Mouse (Mus musculus): ENCODE measurements around the gene 9130019O22Rik. TPM values are rescaled to one million over a fixed set of nuclear protein-coding genes. Genes with fewer than 3 reads are reported as not detected.
"Not testable (repeated sequence)": the region's sequence is repeated elsewhere in the genome, so short reads cannot be mapped to it uniquely, and the experiment has no call there.

9130019O22Rik gene
- 4.4 and 4.8 TPM in 2 replicates for polyA plus RNA-seq (2015; fragmentation: Nextera tagmentation; extraction: Ambion mirVana)

DNA sequence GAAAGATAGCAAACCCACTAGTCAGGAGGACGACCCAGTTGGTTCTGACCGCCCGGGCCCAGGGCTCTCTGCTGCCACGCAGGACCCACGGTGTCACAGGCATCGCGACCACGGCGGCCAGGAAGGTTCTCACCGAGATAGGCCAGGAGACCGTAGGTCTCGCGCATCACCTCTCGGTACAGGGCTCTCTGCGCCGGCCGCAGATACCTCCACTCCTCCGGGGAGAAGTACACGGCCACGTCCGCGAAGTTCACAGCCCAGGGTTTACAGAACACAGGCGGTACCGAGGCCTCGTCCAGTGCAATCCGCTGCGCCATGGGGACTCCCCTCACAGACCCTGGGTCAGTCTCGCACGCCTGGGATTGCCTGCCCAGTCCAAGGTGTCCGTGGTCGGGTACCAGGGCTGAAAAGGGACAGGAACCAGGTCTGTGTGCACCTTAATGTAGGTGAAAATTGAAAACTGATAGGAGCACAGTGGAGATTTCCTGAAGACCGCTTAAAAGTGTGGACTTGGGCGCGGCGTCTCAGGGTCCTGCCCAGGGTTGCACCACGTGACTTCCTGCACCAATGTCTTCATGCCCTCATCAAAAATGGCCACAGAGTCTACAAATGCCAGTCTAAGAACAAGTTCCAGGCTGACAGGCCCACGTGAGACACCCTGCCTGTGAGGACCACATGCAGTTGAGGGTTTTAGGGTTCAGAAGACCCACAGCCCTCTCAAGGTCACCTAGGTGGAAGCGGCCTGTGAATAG, at the start of gene 9130019O22Rik:
Gene 9130019O22Rik (minus strand): TSS at position 526 of the 752 bp plus-strand sequence.
- ATAC-seq (ENCODE audit: low FRiP score): peak; percentile 89
- peak within 1 kb of the TSS; percentile 58; the same call in 1 of the 2 replicates for H3K27ac ChIP-seq (replicated peaks)
- H3K9me3 ChIP-seq (replicated peaks): no peaks in the 10 kb centered on the region
- peak within 1 kb of the TSS; percentile 72 for H3K4me2 ChIP-seq
- H3K4me1 ChIP-seq: peaks cover 8% of the 10 kb centered on the region
- H3K4me3 ChIP-seq (replicated peaks): peak within 1 kb of the TSS; percentile 60
- peak within 1 kb of the TSS; percentile 60 for H3K9ac ChIP-seq (replicated peaks)
- H3K36me3 ChIP-seq: peaks cover 9% of the 10 kb centered on the region
- 12% methylated on average over 38 of the region's 38 CpGs for WGBS
- no peaks in the 10 kb centered on the region for H3K27me3 ChIP-seq (replicated peaks)

DNA sequence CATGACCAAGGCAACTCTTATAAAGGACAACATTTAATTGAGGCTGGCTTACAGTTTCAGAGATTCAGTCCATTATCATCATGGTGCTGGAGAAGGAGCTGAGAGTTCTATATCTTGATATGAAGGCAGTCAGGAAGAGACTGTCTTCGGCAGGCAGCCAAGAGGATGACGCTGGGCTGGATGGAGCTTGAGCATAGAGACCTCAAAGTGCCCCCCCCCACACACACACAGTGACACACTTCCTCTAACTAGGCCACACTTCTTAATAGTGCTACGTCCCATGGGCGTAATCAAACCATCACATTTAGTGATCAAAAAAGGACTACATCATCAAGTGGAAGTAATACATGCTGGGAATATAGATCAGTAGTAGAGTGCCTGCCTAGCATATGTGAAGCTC, 48.2 kb upstream of the 9130019O22Rik start:
- no peaks in the 10 kb centered on the region for H3K27me3 ChIP-seq (replicated peaks)
- 88% methylated on average over 4 of the region's 4 CpGs for WGBS
- 0 out of 2 replicates have a peak, but pooled peaks cover 5% of the 10 kb centered on the region for H3K9me3 ChIP-seq (replicated peaks)
- peaks cover 2% of the 10 kb centered on the region; the same call in 1 of the 2 replicates for H3K36me3 ChIP-seq
- H3K4me3 ChIP-seq (replicated peaks): no peak overlapping the region
- no peaks in the 10 kb centered on the region for H3K4me1 ChIP-seq
- no peak for ATAC-seq (ENCODE audit: low FRiP score)
- no peak overlapping the region for H3K9ac ChIP-seq (replicated peaks)
- H3K4me2 ChIP-seq: no peak overlapping the region
- no peak overlapping the region for H3K27ac ChIP-seq (replicated peaks)

DNA sequence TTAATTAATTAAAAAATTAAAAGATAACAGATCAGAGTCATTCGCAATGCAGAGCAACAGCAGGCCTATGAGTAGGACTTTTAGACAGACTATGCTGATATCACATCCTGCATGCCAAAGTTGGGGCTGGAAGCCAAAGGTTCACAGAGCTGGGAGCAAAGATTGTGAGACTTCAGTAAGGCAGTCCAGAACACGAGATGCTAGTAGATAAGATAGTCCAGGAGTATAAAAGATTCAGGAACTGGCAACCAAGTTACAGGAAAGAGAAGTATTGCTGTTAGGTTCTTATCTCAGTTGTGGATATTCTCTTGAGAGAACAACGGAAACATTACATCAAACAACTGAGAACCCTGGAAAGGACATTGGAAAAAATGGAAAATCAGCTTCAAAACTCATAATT, 39.4 kb upstream of the 9130019O22Rik start:
- Histone ChIP-seq H3K4me2 (no peak overlapping the region), H3K27ac (replicated peaks) (no peak overlapping the region), H3K9me3 (replicated peaks) (no peaks in the 10 kb centered on the region), H3K9ac (replicated peaks) (no peak overlapping the region), H3K27me3 (replicated peaks) (0 out of 2 replicates have a peak, but pooled peaks cover 5% of the 10 kb centered on the region), H3K4me1 (peaks cover 8% of the 10 kb centered on the region), H3K36me3 (no peaks in the 10 kb centered on the region), H3K4me3 (replicated peaks) (no peak overlapping the region)
- no peak for ATAC-seq (ENCODE audit: low FRiP score)
- WGBS: 78% methylated on average over 3 of the region's 3 CpGs

DNA sequence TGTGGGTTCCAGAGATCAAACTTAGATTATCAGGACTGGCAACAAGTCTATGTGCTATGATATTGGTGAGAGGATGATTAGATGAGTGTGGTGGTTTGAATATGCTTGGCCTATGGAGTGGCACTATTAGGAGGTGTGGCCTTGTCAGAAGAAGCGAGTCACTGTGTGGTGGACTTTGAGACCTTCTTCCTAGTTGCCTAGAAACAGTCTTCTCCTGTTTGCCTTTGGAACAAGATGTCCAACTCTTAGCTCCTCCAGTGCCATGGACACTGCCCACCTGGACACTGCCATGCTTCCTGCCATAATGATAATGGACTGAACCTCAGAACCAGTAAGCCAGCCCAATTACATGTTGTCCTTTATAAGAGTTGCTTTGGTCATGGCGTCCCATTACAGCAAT, 38.9 kb upstream of the 9130019O22Rik start:
- H3K27me3 ChIP-seq (replicated peaks): 0 out of 2 replicates have a peak, but pooled peaks cover 5% of the 10 kb centered on the region
- H3K9ac ChIP-seq (replicated peaks): no peak overlapping the region
- no peak overlapping the region for H3K4me2 ChIP-seq
- no peaks in the 10 kb centered on the region for H3K36me3 ChIP-seq
- H3K9me3 ChIP-seq (replicated peaks): no peaks in the 10 kb centered on the region
- no peak for ATAC-seq (ENCODE audit: low FRiP score)
- no peak overlapping the region for H3K4me3 ChIP-seq (replicated peaks)
- peaks cover 12% of the 10 kb centered on the region for H3K4me1 ChIP-seq
- 83% methylated on average over 2 of the region's 2 CpGs for WGBS
- no peak overlapping the region for H3K27ac ChIP-seq (replicated peaks)

DNA sequence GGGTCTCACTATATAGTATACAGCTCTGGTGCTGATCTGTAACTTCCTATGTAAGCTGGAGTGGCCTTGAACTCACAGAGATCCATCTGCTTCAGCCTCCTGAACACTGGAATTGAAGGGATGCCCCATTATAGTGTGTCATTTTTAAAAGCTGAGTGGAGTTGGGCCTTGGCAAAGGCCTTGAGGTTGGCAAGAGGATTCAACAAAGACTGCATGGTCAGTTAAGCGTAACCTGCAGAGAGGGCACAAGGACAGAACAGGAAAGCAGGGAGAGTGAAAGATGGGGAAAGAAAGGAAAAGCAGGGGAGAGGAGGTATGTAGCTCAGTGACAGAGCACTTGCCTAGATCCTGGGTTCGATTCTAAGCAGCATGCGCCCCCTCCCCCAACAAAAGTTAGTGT, 38.3 kb upstream of the 9130019O22Rik start:
- no peak overlapping the region for H3K4me3 ChIP-seq (replicated peaks)
- WGBS: 86% methylated on average over 3 of the region's 3 CpGs
- no peak for ATAC-seq (ENCODE audit: low FRiP score)
- H3K9me3 ChIP-seq (replicated peaks): no peaks in the 10 kb centered on the region
- no peak overlapping the region for H3K4me2 ChIP-seq
- peaks cover 16% of the 10 kb centered on the region for H3K4me1 ChIP-seq
- H3K27me3 ChIP-seq (replicated peaks): 0 out of 2 replicates have a peak, but pooled peaks cover 5% of the 10 kb centered on the region
- no peaks in the 10 kb centered on the region for H3K36me3 ChIP-seq
- H3K9ac ChIP-seq (replicated peaks): no peak overlapping the region
- no peak overlapping the region for H3K27ac ChIP-seq (replicated peaks)

DNA sequence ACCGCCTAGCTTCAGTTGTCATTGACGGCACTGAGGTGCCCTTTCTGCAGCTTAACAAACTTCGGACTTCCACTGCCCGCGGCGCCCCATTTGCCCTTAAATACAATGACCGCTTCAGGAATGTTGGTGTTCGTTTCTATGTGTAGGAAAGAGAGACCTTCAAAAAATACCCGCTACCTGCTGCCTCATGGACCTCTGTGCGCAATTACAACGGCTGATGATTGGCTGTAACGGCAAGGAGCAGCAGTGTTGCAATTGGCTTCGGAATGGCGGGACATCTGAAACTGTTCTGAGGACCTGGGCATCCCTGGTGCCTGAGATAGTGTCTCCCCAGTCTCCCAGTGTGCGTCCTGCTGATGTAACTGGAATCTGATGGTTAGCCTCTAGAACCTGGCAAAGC, 35.3 kb upstream of the 9130019O22Rik start:
- peak; percentile 87 for ATAC-seq (ENCODE audit: low FRiP score)
- peak overlapping the region; percentile 76 for H3K4me3 ChIP-seq (replicated peaks)
- peak overlapping the region; percentile 85 for H3K27ac ChIP-seq (replicated peaks)
- H3K36me3 ChIP-seq: peaks cover 8% of the 10 kb centered on the region; the same call in 1 of the 2 replicates
- peaks cover 16% of the 10 kb centered on the region for H3K4me1 ChIP-seq
- H3K9ac ChIP-seq (replicated peaks): peak overlapping the region; percentile 88; the same call in 1 of the 2 replicates
- H3K4me2 ChIP-seq: peak overlapping the region; percentile 97
- WGBS: under 1% methylated on average over 15 of the region's 15 CpGs
- no peaks in the 10 kb centered on the region for H3K9me3 ChIP-seq (replicated peaks)
- H3K27me3 ChIP-seq (replicated peaks): 0 out of 2 replicates have a peak, but pooled peaks cover 5% of the 10 kb centered on the region

DNA sequence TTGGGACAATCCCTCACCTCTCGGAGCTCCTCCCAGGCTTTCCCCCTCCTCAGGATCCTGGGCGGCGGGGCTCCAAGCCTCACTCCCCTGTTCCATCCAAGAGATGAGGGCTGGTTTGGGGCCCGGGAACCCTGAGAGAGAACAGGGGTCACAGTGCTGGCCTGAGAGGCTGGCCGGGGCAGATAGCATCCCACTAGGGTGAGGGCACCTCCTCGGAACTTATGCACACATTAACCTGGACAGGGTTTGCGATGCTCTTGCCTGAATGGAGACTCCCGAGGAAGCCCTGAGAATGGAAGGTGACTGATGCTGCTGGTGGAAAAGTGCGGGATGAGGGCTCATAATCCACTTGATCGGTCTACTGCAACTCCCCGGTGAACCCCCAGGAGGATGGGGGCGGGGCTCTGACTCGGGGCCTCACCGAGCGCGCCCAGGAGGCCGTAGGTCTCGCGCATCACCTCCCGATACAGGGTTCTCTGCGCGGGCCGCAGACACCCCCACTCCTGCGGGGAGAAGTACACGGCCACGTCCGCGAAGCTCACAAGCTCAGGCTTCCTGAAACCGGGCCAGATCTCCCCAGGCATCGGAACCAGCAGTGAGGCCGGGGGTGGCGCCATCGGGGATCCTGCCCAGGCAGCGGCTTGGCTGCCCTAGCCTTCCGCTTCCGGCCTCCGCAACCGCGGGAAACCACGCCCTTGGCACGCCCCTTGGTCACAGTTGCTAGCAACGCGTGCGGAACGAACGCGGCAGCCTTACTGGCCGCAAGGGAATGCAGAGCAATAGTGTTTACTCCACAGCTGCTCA, 34.6 kb upstream of the 9130019O22Rik start, which contains the start of gene Zfp688:
Gene Zfp688 (minus strand): TSS at position 681 of the 804 bp plus-strand sequence.
- Histone ChIP-seq H3K27me3 (replicated peaks) (0 out of 2 replicates have a peak, but pooled peaks cover 5% of the 10 kb centered on the region), H3K4me1 (peaks cover 16% of the 10 kb centered on the region), H3K27ac (replicated peaks) (peak within 1 kb of the TSS; percentile 85), H3K4me2 (peak within 1 kb of the TSS; percentile 97), H3K9me3 (replicated peaks) (no peaks in the 10 kb centered on the region), H3K4me3 (replicated peaks) (peak within 1 kb of the TSS; percentile 76), H3K36me3 (peaks cover 8% of the 10 kb centered on the region; the same call in 1 of the 2 replicates), H3K9ac (replicated peaks) (peak within 1 kb of the TSS; percentile 88)
- under 1% methylated on average over 48 of the region's 48 CpGs for WGBS
- ATAC-seq (ENCODE audit: low FRiP score): peak; percentile 96

DNA sequence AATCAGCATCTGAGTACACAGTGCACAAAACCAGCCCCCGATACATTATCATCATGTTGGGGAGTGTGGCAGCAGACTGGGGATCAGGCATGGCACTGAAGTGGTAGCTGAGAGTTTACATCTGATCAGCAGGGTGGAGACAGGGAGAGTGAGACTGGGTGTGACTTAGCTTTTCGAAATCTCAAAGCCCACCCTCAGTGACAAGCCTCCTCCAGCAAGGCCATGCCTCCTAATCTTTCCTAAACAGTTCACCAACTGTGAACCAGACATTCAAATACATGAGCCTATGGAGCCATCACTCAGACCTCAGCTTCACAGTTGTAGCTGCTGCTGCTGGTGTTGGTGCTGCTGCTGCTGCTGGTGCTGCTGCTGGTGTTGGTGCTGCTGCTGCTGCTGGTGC, 24.5 kb upstream of the 9130019O22Rik start:
- Histone ChIP-seq H3K4me1 (peaks cover 4% of the 10 kb centered on the region), H3K27me3 (replicated peaks) (no peaks in the 10 kb centered on the region), H3K36me3 (no peaks in the 10 kb centered on the region), H3K9me3 (replicated peaks) (no peaks in the 10 kb centered on the region), H3K9ac (replicated peaks) (no peak overlapping the region), H3K4me3 (replicated peaks) (no peak overlapping the region), H3K27ac (replicated peaks) (no peak overlapping the region), H3K4me2 (no peak overlapping the region)
- no peak for ATAC-seq (ENCODE audit: low FRiP score)
- 88% methylated on average over 2 of the region's 2 CpGs for WGBS

DNA sequence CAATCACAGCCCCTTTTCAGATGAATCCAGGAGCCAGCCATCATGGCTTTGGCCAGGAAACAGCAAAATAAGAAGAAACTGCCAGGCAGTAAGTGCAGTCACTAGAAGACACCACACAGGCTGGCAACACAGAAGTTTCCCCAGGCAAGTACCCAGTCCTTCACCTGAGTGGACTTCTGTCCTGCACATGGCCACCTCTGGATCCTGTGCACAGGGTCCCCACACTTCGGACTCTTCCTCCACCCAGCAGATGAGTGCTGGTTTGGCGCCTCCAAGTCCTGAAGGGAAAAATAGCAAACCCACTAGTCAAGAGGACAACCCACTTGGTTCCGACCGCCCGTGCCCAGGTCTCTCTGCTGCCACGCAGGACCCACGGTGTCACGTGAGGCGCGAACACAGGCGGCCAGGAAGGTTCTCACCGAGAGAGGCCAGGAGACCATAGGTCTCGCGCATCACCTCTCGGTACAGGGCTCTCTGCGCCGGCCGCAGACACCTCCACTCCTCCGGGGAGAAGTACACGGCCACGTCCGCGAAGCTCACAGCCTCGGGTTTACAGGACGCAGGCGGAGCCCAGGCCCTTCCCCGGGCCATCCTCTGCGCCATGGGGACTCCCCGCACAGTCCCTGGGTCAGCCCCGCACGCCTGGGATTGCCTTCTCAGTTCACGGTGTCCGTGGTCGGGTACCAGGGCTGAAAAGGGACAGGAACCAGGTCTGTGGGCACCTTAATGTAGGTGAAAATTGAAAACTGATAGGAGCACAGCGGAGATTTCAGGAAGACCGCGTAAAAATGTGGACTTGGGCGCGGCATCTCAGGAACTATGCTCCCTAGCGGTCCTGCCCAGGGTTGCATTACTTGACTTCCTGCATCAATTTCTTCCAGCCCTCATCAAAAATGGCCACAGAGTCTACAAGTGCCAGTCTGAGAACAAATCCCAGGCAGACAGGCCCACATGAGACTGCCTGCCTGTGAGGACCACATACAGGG, 19.3 kb upstream of the 9130019O22Rik start, which contains the start of gene Zfp764:
Gene Zfp764 (minus strand): TSS at position 821 of the 986 bp plus-strand sequence.
- peak within 1 kb of the TSS; percentile 78 for H3K27ac ChIP-seq (replicated peaks)
- peak within 1 kb of the TSS; percentile 69 for H3K9ac ChIP-seq (replicated peaks)
- peak within 1 kb of the TSS; percentile 91 for H3K4me2 ChIP-seq
- peaks cover 12% of the 10 kb centered on the region for H3K4me1 ChIP-seq
- H3K4me3 ChIP-seq (replicated peaks): peak within 1 kb of the TSS; percentile 56
- H3K27me3 ChIP-seq (replicated peaks); H3K9me3 ChIP-seq (replicated peaks); H3K36me3 ChIP-seq: not testable (repeated sequence)
- WGBS: 6% methylated on average over 40 of the region's 40 CpGs
- peak; percentile 92 for ATAC-seq (ENCODE audit: low FRiP score)

DNA sequence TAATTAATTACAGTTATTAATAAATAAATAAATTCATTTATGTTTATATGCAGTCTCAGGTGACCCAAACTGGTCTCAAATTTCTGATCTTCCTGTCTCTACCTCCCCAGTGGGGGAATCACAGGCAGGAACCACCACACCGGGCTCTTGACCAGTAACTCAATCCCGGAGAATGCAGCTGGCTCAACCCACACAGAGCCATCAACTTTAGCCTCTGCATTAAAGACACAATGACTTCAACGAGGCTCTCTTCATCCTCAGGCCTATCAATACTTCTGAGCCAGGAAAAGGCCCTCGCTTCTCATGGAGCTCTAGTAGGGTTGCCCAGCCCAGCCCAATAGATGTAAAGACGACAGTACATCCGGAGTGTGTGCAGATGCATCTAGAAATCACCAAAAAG, 17.1 kb upstream of the 9130019O22Rik start:
- not testable (repeated sequence) for H3K9me3 ChIP-seq (replicated peaks); H3K4me3 ChIP-seq (replicated peaks); H3K27me3 ChIP-seq (replicated peaks); ATAC-seq (ENCODE audit: low FRiP score); H3K4me2 ChIP-seq; H3K36me3 ChIP-seq; H3K27ac ChIP-seq (replicated peaks); H3K9ac ChIP-seq (replicated peaks)
- H3K4me1 ChIP-seq: peaks cover 12% of the 10 kb centered on the region
- WGBS: 98% methylated on average over 6 of the region's 6 CpGs

All from neural tube, embryonic 15.5 days (tissue).